Mouse (Mus musculus): ENCODE measurements around the gene Ppcdc. TPM values are rescaled to one million over a fixed set of nuclear protein-coding genes. Genes with fewer than 3 reads are reported as not detected.

Gene Ppcdc
- polyA plus RNA-seq, 1 experiment = 49.4 TPM

GRCm38 (mm10) chr9:57459707-57460106 lies 19.8 kb upstream of the Ppcdc start:
- Histone ChIP-seq H3K27ac (ENCODE audit: control insufficient read depth, insufficient read depth, low read depth, low read length, poor library complexity) (no peak overlapping the region), H3K4me1 (ENCODE audit: control insufficient read depth, insufficient read depth, low read length) (no peaks in the 10 kb centered on the region), H3K4me3 (replicated peaks; ENCODE audit: control insufficient read depth, low read depth, low read length) (no peak overlapping the region)
- 88% methylated on average over 2 of the region's 2 CpGs for WGBS
- TF ChIP-seq POLR2A (IDR thresholded peaks at IDR 0.05; ENCODE audit: borderline replicate concordance, control insufficient read depth, low read depth, low read length) = no peak
- 0 out of 2 replicates have a peak, but pooled peaks have one; percentile 7 for TF ChIP-seq CTCF (IDR thresholded peaks at IDR 0.05; ENCODE audit: control insufficient read depth, insufficient read depth, low read length)

GRCm38 (mm10) chr9:57453516-57453915 lies 13.6 kb upstream of the Ppcdc start:
- Histone ChIP-seq H3K27ac (ENCODE audit: control insufficient read depth, insufficient read depth, low read depth, low read length, poor library complexity) (no peak overlapping the region), H3K4me1 (ENCODE audit: control insufficient read depth, insufficient read depth, low read length) (no peaks in the 10 kb centered on the region), H3K4me3 (replicated peaks; ENCODE audit: control insufficient read depth, low read depth, low read length) (no peak overlapping the region)
- WGBS = 83% methylated on average over 4 of the region's 4 CpGs
- TF ChIP-seq POLR2A (IDR thresholded peaks at IDR 0.05; ENCODE audit: borderline replicate concordance, control insufficient read depth, low read depth, low read length) (no peak), CTCF (IDR thresholded peaks at IDR 0.05; ENCODE audit: control insufficient read depth, insufficient read depth, low read length) (no peak)

- no peak for TF ChIP-seq CTCF (IDR thresholded peaks at IDR 0.05; ENCODE audit: control insufficient read depth, insufficient read depth, low read length)
- TF ChIP-seq POLR2A (IDR thresholded peaks at IDR 0.05; ENCODE audit: borderline replicate concordance, control insufficient read depth, low read depth, low read length) = no peak
- Histone ChIP-seq H3K27ac (ENCODE audit: control insufficient read depth, insufficient read depth, low read depth, low read length, poor library complexity) (no peak overlapping the region), H3K4me3 (replicated peaks; ENCODE audit: control insufficient read depth, low read depth, low read length) (no peak overlapping the region), H3K4me1 (ENCODE audit: control insufficient read depth, insufficient read depth, low read length) (no peaks in the 10 kb centered on the region)
- 68% methylated on average over 8 of the region's 8 CpGs for WGBS
These were observed 12.9 kb upstream of the Ppcdc start for GRCm38 (mm10) chr9:57452624-57453462.

- WGBS = 47% methylated on average over 1 of the region's 1 CpGs
- no peak overlapping the region for H3K27ac ChIP-seq (ENCODE audit: control insufficient read depth, insufficient read depth, low read depth, low read length, poor library complexity)
- no peaks in the 10 kb centered on the region for H3K4me1 ChIP-seq (ENCODE audit: control insufficient read depth, insufficient read depth, low read length)
- no peak overlapping the region for H3K4me3 ChIP-seq (replicated peaks; ENCODE audit: control insufficient read depth, low read depth, low read length)
- no peak for TF ChIP-seq POLR2A (IDR thresholded peaks at IDR 0.05; ENCODE audit: borderline replicate concordance, control insufficient read depth, low read depth, low read length)
- no peak for TF ChIP-seq CTCF (IDR thresholded peaks at IDR 0.05; ENCODE audit: control insufficient read depth, insufficient read depth, low read length)
These were observed 9.8 kb upstream of the Ppcdc start for GRCm38 (mm10) chr9:57449715-57450114.

- Histone ChIP-seq H3K4me1 (ENCODE audit: control insufficient read depth, insufficient read depth, low read length) (peaks cover 3% of the 10 kb centered on the region), H3K27ac (ENCODE audit: control insufficient read depth, insufficient read depth, low read depth, low read length, poor library complexity) (no peak overlapping the region)
- 96% methylated on average over 1 of the region's 1 CpGs for WGBS
These were observed 696 bp upstream of the Ppcdc start for GRCm38 (mm10) chr9:57440620-57441019.

GRCm38 (mm10) chr9:57439083-57439482 lies 841 bp downstream of the Ppcdc start:
- no peak overlapping the region for H3K27ac ChIP-seq (ENCODE audit: control insufficient read depth, insufficient read depth, low read depth, low read length, poor library complexity)
- TF ChIP-seq CTCF (IDR thresholded peaks at IDR 0.05; ENCODE audit: control insufficient read depth, insufficient read depth, low read length) (no peak), POLR2A (IDR thresholded peaks at IDR 0.05; ENCODE audit: borderline replicate concordance, control insufficient read depth, low read depth, low read length) (no peak)
- H3K4me3 ChIP-seq (replicated peaks; ENCODE audit: control insufficient read depth, low read depth, low read length) = no peak overlapping the region
- peaks cover 3% of the 10 kb centered on the region for H3K4me1 ChIP-seq (ENCODE audit: control insufficient read depth, insufficient read depth, low read length)
- WGBS = 35% methylated on average over 7 of the region's 7 CpGs

More at GRCm38 (mm10) chr9:57440620-57441019, 696 bp upstream of the Ppcdc start:
- no peak overlapping the region for H3K4me3 ChIP-seq (replicated peaks; ENCODE audit: control insufficient read depth, low read depth, low read length)
- no peak for TF ChIP-seq CTCF (IDR thresholded peaks at IDR 0.05; ENCODE audit: control insufficient read depth, insufficient read depth, low read length)

GRCm38 (mm10) chr9:57437896-57438614 lies 1.9 kb downstream of the Ppcdc start:
- peaks cover 4% of the 10 kb centered on the region for H3K4me1 ChIP-seq (ENCODE audit: control insufficient read depth, insufficient read depth, low read length)
- no peak overlapping the region for H3K27ac ChIP-seq (ENCODE audit: control insufficient read depth, insufficient read depth, low read depth, low read length, poor library complexity)
- TF ChIP-seq POLR2A (IDR thresholded peaks at IDR 0.05; ENCODE audit: borderline replicate concordance, control insufficient read depth, low read depth, low read length) = no peak
- TF ChIP-seq CTCF (IDR thresholded peaks at IDR 0.05; ENCODE audit: control insufficient read depth, insufficient read depth, low read length) = no peak
- no peak overlapping the region for H3K4me3 ChIP-seq (replicated peaks; ENCODE audit: control insufficient read depth, low read depth, low read length)
- 73% methylated on average over 10 of the region's 10 CpGs for WGBS

GRCm38 (mm10) chr9:57436166-57436565 lies 3.8 kb downstream of the Ppcdc start:
- H3K4me1 ChIP-seq (ENCODE audit: control insufficient read depth, insufficient read depth, low read length) = peaks cover 5% of the 10 kb centered on the region
- H3K27ac ChIP-seq (ENCODE audit: control insufficient read depth, insufficient read depth, low read depth, low read length, poor library complexity) = no peak overlapping the region
- WGBS = 86% methylated on average over 5 of the region's 5 CpGs
- no peak for TF ChIP-seq CTCF (IDR thresholded peaks at IDR 0.05; ENCODE audit: control insufficient read depth, insufficient read depth, low read length)
- no peak overlapping the region for H3K4me3 ChIP-seq (replicated peaks; ENCODE audit: control insufficient read depth, low read depth, low read length)

All from bone marrow, adult 2 months (tissue).